Mouse (Mus musculus) stomach, embryonic 16.5 days (tissue): Measurements from ENCODE around the gene Gas8. TPM values are rescaled to one million over a fixed set of nuclear protein-coding genes. Genes with fewer than 3 reads are reported as not detected.
"Not testable (repeated sequence)": the region's sequence is repeated elsewhere in the genome, so short reads cannot be mapped to it uniquely, and the experiment has no call there.

Experiments
- ATAC-seq: fragments of 200-750 bp; cut with Nextera tagmentation; 2 replicates; pipeline ENCODE4 v1.8.0; 2017; ENCODE audit warnings: moderate number of reproducible peaks, moderate TSS enrichment; ENCODE audit not compliant: insufficient read depth, low FRiP score
- H3K27ac ChIP-seq: fragments of 300-500 bp; sonication (generic); 2 replicates; pipeline ENCODE4 v1.5.1; 2014; ENCODE audit warnings: low read length
- H3K27me3 ChIP-seq: fragments of 300-500 bp; sonication (generic); 2 replicates; pipeline ENCODE4 v1.6.1; 2014; ENCODE audit warnings: low read length, control low read depth, mixed read lengths; ENCODE audit not compliant: control insufficient read depth, insufficient read depth
- H3K36me3 ChIP-seq: fragments of 300-500 bp; sonication (generic); 2 replicates; pipeline ENCODE4 v1.6.1; 2014; ENCODE audit warnings: low read length; ENCODE audit not compliant: control insufficient read depth, insufficient read depth
- H3K4me1 ChIP-seq: fragments of 300-500 bp; sonication (generic); 2 replicates; pipeline ENCODE4 v1.6.1; 2014; ENCODE audit warnings: low read length, control low read depth, mixed read lengths; ENCODE audit not compliant: control insufficient read depth, insufficient read depth
- H3K4me2 ChIP-seq: fragments of 300-500 bp; sonication (generic); 2 replicates; pipeline ENCODE4 v1.6.1; 2014; ENCODE audit warnings: low read depth, low read length, mixed read lengths
- H3K4me3 ChIP-seq: fragments of 300-500 bp; sonication (generic); replicated peaks from 2 replicates; pipeline ENCODE4 v1.5.1; 2014; ENCODE audit warnings: mild to moderate bottlenecking, low read length
- H3K9ac ChIP-seq: fragments of 300-500 bp; sonication (generic); 2 replicates; pipeline ENCODE4 v1.6.1; 2014; ENCODE audit warnings: low read length
- H3K9me3 ChIP-seq: fragments of 300-500 bp; sonication (generic); replicated peaks from 2 replicates; pipeline ENCODE4 v1.6.1; 2016; ENCODE audit warnings: low read length, control low read depth; ENCODE audit not compliant: control insufficient read depth
- WGBS: fragments of 180-500 bp; shearing (Covaris S2); extraction: QIAGEN DNeasy Blood & Tissue Kit; methylation state at CpG from one replicate; pipeline ENCODE4 v1.1.7; 2014; 5-methylcytosine and 5-hydroxymethylcytosine counted together
- polyA plus RNA-seq: library from polyadenylated mRNA; unstranded; fragments of >200 nt; fragmentation: Nextera tagmentation; extraction: Ambion mirVana; gene quantifications from 2 replicates; pipeline ENCODE4 v1.2.1, GENCODE M21; 2015

Gene Gas8
- polyA plus RNA-seq, 1 experiment from 2014 or later: 24.7 TPM

DNA sequence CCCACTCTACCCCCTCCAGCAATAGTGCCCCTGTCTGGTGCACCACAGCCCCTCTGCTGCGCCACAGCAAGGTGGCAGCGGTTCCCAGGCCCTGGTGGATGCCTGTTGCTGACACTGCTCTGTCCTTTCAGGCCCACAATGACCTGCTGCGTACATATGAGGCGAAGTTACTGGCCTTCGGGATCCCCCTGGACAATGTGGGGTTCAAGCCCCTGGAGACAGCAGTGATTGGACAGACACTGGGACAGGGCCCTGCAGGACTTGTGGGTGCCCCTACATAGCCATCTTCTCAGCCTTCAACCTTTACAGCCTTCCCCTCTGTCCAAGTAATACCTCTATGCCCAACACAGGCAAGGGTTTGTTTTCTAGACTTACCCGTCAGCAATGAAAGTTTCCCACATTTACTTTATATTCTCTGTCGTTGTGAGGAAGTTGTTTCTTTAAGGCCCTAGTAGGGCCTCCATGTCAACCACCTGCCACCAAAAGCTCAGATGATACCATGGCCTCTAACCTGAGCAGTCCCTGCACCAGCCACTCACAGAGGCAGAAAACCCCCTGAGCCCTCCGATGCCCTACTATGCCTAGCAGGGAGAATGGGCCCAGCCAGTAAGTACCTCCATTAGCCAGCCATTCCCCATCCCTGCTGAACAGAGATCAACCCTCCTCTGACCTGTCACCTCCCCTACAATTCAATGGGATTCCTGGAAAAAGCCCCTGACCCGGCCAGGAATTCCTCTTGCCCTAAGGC lies 17.8 kb downstream of the Gas8 start:
- 91% methylated on average over 9 of the region's 9 CpGs for WGBS
- no peak overlapping the region for H3K4me3 ChIP-seq
- no peaks in the 10 kb centered on the region for H3K4me1 ChIP-seq
- no peak overlapping the region for H3K4me2 ChIP-seq
- H3K36me3 ChIP-seq: 0 out of 2 replicates have a peak, but pooled peaks cover 16% of the 10 kb centered on the region
- peak; percentile 25; the same call in 1 of the 2 replicates for ATAC-seq
- no peaks in the 10 kb centered on the region for H3K27me3 ChIP-seq
- no peaks in the 10 kb centered on the region for H3K9me3 ChIP-seq
- no peak overlapping the region for H3K9ac ChIP-seq
- H3K27ac ChIP-seq: no peak overlapping the region

DNA sequence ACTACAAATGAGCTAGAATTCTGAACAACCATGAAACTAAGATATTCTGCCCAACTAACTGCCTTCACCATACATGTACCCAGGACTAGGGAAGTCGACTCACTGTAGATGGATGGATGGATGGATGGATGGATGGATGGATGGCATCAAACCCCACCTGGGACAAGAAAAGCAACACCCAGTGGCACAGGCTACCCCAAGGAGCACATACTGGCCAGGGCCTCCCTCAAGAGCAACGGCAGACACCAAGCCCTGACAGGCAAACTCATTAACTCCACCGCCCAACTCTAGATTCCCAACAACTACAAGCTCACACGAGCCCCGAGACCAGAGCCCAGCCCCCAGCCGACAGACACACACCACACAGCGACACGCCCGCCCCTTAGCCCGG lies 18.4 kb downstream of the Gas8 start:
- Histone ChIP-seq H3K4me1 (no peaks in the 10 kb centered on the region), H3K4me2 (no peak overlapping the region), H3K4me3 (no peak overlapping the region), H3K27me3 (no peaks in the 10 kb centered on the region), H3K27ac (no peak overlapping the region), H3K9ac (no peak overlapping the region), H3K36me3 (0 out of 2 replicates have a peak, but pooled peaks cover 11% of the 10 kb centered on the region), H3K9me3 (no peaks in the 10 kb centered on the region)
- WGBS: 34% methylated on average over 10 of the region's 10 CpGs
- ATAC-seq: no peak

DNA sequence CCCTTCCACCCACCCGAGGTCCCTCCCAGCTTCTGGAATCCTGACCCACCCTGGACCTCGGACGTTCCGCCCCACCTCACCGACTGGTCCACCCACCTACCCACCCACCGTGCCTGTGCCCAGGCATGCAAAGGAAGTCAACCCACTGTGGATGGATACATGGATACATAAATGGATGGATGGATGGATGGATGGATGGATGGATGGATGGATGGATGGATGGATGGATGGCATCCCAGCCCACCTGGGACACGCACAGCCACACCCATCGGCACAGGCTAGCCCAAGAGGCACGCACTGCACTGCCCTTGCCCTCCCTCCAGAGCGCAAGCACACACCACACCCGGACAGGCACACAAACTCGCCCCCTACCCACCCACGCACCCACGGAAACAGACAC lies 19.0 kb downstream of the Gas8 start:
- not testable (repeated sequence) for H3K36me3 ChIP-seq, ATAC-seq
- WGBS: 76% methylated on average over 3 of the region's 14 CpGs

DNA sequence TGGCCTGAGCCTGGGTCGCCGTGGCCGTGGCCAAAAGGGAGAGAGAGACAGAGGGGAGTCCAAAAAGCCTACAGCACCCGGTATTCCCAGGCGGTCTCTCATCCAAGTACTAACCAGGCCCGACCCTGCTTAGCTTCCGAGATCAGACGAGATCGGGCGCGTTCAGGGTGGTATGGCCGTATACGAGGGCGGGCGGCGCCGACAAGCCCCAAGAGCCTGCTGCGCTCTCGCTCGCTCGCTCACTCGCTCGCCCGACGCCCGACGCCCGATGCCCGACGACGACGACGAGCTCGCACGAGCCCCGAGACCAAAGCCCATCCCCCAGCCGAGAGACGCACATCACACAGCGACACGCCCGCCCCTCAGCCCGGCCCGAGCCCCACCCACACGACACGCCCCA lies 45.6 kb downstream of the Gas8 start:
- H3K4me2 ChIP-seq, H3K36me3 ChIP-seq, H3K4me1 ChIP-seq, ATAC-seq, H3K27ac ChIP-seq, H3K9me3 ChIP-seq, H3K4me3 ChIP-seq, H3K9ac ChIP-seq, H3K27me3 ChIP-seq: not testable (repeated sequence)
- WGBS: 0% methylated on average over 9 of the region's 45 CpGs

More for the DNA sequence above, 19.0 kb downstream of the Gas8 start:
- not testable (repeated sequence) for H3K4me3 ChIP-seq, H3K4me2 ChIP-seq, H3K27me3 ChIP-seq, H3K4me1 ChIP-seq, H3K9ac ChIP-seq, H3K9me3 ChIP-seq, H3K27ac ChIP-seq

DNA sequence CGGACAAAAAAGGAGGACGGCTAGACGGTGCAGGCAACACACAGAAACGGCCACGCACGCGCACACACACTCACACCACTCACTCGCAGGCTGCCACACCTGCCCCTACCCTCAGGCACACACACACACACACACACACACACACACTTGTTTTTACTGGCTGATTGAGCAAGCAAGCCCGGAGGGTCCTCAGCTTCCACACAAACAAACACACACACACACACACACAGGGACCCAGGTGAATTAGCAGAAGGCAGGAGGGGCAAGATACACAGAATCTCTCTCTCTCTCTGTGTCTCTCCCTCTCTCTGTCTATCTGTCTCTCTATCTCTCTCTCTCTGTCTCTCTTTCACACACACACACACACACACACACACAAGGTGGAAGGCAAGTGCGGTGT lies 56.8 kb downstream of the Gas8 start:
- not testable (repeated sequence) for H3K27me3 ChIP-seq, H3K27ac ChIP-seq, H3K9me3 ChIP-seq, ATAC-seq, H3K9ac ChIP-seq, H3K4me2 ChIP-seq, H3K36me3 ChIP-seq, H3K4me3 ChIP-seq, H3K4me1 ChIP-seq
- WGBS: 69% methylated on average over 2 of the region's 10 CpGs

Other genes starting within 250 kb of the Gas8 start
- 18.1 and 18.9 TPM in 2 replicates for gene Fanca, start 200.3 kb upstream of the Gas8 start, polyA plus RNA-seq
- 2.7 TPM in 2 replicates for gene Spire2, start 186.1 kb upstream of the Gas8 start, polyA plus RNA-seq
- 167 and 177 TPM in 2 replicates for gene Tcf25, start 145.1 kb upstream of the Gas8 start, polyA plus RNA-seq
- not detected in 2 replicates for gene Mc1r, start 111.7 kb upstream of the Gas8 start, polyA plus RNA-seq
- 46.7 and 50.2 TPM in 2 replicates for gene Tubb3, start 107.4 kb upstream of the Gas8 start, polyA plus RNA-seq
- gene Def8, start 95.3 kb upstream of the Gas8 start, polyA plus RNA-seq: 27.0 and 30.5 TPM in 2 replicates
- 47.2 and 52.3 TPM in 2 replicates for gene Afg3l1, start 40.9 kb upstream of the Gas8 start, polyA plus RNA-seq
- gene Dbndd1, start 3.4 kb upstream of the Gas8 start, polyA plus RNA-seq: 3.2 TPM in 2 replicates
- 7.8 and 8.7 TPM in 2 replicates for gene Rhou, start 135.1 kb downstream of the Gas8 start, polyA plus RNA-seq